Mouse (Mus musculus) lung, embryonic 16.5 days (tissue): ENCODE results near the gene Acp5. TPM values are rescaled to one million over a fixed set of nuclear protein-coding genes. Genes with fewer than 3 reads are reported as not detected.
"Not testable (repeated sequence)": the region's sequence is repeated elsewhere in the genome, so short reads cannot be mapped to it uniquely, and the experiment has no call there.

ENCODE experiments used
- ATAC-seq: fragments of 200-750 bp; cut with Nextera tagmentation; 2 replicates; pipeline ENCODE4 v1.8.0; 2017; ENCODE audit warnings: low read depth, mild to moderate bottlenecking, moderate library complexity
- H3K27ac ChIP-seq: fragments of 300-500 bp; sonication (generic); 2 replicates; pipeline ENCODE4 v1.5.1; 2014; ENCODE audit warnings: mild to moderate bottlenecking, control low read depth, low read length
- H3K27me3 ChIP-seq: fragments of 300-500 bp; sonication (generic); 2 replicates; pipeline ENCODE4 v1.6.1; 2014; ENCODE audit warnings: low read depth, low read length, mixed read lengths; ENCODE audit not compliant: control insufficient read depth, insufficient read depth
- H3K36me3 ChIP-seq: fragments of 300-500 bp; sonication (generic); 2 replicates; pipeline ENCODE4 v1.6.1; 2014; ENCODE audit warnings: low read length; ENCODE audit not compliant: control insufficient read depth, insufficient read depth
- H3K4me1 ChIP-seq: fragments of 300-500 bp; sonication (generic); replicated peaks from 2 replicates; pipeline ENCODE4 v1.6.1; 2014; ENCODE audit warnings: low read length, mixed read lengths; ENCODE audit not compliant: control insufficient read depth, insufficient read depth
- H3K4me2 ChIP-seq: fragments of 300-500 bp; sonication (generic); 2 replicates; pipeline ENCODE4 v1.6.1; 2014; ENCODE audit warnings: low read depth, low read length, control low read depth
- H3K4me3 ChIP-seq: fragments of 300-500 bp; sonication (generic); 2 replicates; pipeline ENCODE4 v1.5.1; 2014; ENCODE audit warnings: mild to moderate bottlenecking, low read length, control low read depth
- H3K9ac ChIP-seq: fragments of 300-500 bp; sonication (generic); 2 replicates; pipeline ENCODE4 v1.6.1; 2014; ENCODE audit warnings: low read length, control low read depth
- H3K9me3 ChIP-seq: fragments of 300-500 bp; sonication (generic); 2 replicates; pipeline ENCODE4 v1.6.1; 2016; ENCODE audit warnings: low read length; ENCODE audit not compliant: control insufficient read depth
- WGBS: fragments of 180-500 bp; shearing (Covaris S2); extraction: QIAGEN DNeasy Blood & Tissue Kit; methylation state at CpG from one replicate; pipeline ENCODE4 v1.1.7; 2014; 5-methylcytosine and 5-hydroxymethylcytosine counted together
- polyA plus RNA-seq: library from polyadenylated mRNA; unstranded; fragments of >200 nt; fragmentation: Nextera tagmentation; extraction: Ambion mirVana; gene quantifications from 2 replicates; pipeline ENCODE4 v1.2.1, GENCODE M21; 2015

Gene Acp5
- polyA plus RNA-seq, 1 experiment from 2014 or later: 10.2 TPM

DNA sequence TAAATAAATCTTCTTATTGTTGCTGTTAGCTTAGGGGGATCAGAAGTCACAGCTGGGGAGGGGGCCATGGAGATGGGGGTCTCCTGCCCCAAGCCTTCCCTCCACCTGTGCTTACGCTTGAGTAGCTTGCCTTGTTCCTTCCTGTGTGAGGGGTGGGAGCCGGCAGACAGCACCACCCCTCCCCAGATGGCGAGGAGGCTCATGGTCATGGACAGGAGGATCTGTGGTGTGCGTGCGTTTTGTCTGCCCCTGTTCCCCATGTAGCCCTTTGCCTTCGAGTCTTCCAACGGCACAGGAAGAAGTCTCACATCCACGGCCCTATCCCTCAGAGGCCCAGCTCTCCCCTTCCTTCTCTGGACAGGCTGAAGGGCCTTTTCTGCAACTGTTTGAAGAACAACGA, 26.8 kb upstream of the Acp5 start:
- H3K4me1 ChIP-seq: peaks cover 6% of the 10 kb centered on the region
- no peak overlapping the region for H3K4me2 ChIP-seq
- no peaks in the 10 kb centered on the region for H3K27me3 ChIP-seq
- H3K36me3 ChIP-seq: peaks cover 2% of the 10 kb centered on the region; the same call in 1 of the 2 replicates
- no peak overlapping the region for H3K27ac ChIP-seq
- H3K9ac ChIP-seq: no peak overlapping the region
- no peak overlapping the region for H3K4me3 ChIP-seq
- peaks cover 4% of the 10 kb centered on the region; the same call in 1 of the 2 replicates for H3K9me3 ChIP-seq
- 72% methylated on average over 9 of the region's 9 CpGs for WGBS
- ATAC-seq: no peak

DNA sequence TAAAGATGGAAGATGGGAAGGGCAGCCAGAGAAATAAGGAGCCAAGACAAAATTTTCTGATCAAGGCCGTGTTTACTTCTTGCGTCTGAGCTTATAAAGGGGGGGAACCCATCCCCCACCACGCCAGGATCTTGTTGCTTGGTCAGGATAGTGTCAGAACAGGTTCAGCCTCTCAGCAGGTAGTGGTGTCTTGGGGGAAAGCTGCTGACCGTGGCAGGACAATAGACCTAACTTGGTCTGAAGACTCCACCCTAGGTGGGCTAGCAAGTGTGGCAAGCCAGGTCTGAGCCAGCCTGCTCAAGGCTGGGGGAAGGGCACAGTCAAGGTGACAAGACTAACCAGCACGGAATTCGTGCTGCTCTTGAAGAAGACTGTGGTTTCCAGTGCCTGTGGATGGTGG, 25.8 kb upstream of the Acp5 start:
- no peak for ATAC-seq
- no peaks in the 10 kb centered on the region for H3K9me3 ChIP-seq
- 25% methylated on average over 6 of the region's 6 CpGs for WGBS
- no peak overlapping the region for H3K4me2 ChIP-seq
- no peaks in the 10 kb centered on the region for H3K27me3 ChIP-seq
- no peak overlapping the region for H3K27ac ChIP-seq
- no peak overlapping the region for H3K4me3 ChIP-seq
- H3K9ac ChIP-seq: no peak overlapping the region
- H3K4me1 ChIP-seq: peaks cover 9% of the 10 kb centered on the region
- peaks cover 2% of the 10 kb centered on the region; the same call in 1 of the 2 replicates for H3K36me3 ChIP-seq

DNA sequence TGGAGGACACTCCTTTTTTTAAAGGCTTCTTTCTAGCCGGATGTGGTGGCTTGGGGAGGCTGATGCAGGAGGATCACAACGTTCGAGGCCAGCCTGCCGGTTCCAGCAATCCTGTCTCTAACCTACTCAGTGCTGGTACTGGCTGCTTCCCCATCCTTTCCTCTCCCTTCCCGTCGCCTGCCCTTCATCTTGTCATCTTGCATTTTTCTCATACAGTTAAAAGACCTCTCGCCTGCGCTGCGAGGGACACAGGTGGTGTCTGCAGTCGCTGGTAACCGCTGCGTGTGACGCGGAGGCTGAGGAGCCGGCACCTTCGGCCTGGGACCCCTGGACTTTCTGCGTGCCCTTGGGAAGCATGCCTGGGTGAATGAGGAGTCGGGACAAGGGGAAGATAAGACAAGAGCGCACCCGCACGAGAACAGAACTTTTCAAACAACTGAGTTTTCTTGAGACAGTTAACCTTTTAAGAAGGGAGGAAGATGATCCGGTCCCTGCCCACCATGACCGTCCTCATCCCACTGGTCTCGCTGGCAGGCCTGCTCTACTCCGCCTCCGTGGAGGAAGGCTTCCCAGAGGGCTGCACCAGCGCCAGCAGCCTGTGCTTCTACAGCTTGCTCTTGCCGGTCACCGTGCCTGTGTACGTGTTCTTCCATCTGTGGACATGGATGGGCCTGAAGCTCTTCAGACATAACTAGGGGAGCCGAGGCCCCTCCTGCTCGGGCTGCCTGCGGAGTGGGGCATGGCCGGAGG, 22.2 kb upstream of the Acp5 start:
- H3K4me3 ChIP-seq: peak overlapping the region; percentile 77
- WGBS: 58% methylated on average over 34 of the region's 34 CpGs
- ATAC-seq: no peak

DNA sequence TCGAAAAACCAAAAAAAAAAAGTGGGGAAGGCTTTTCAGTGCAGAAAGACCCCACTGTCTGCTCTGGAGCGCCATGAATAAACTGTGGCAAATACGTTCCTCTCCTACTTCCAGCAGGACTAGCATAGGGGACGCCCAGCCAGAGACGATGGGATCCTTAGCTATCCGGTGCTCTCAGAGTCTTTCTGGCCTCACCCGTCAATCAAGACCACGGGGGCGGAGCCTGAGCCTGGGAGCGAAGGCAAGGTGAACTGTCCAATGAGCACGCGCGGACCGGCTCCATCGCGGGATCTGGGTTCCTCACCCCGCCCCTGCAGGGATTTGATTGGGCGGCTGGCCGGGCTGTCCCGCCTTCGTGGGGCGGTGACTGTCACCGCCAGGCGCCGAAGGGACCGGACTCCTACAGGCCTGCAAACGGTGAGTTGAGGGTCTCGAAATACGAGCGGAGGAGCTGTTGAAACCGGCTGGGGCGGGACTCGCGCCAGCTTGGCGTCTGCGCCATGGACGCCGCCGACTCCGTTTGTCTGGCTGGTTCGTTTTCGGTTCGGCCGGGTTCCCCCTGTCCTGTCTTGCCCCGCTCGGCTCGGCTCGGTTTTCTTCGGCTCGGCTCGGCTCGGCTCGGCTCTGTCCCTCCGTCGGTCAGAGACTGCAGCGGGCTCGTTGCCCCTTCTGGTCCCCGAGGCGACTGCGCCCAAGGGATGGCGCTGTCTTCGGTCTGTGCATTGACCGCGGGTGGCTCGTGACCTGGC, 21.2 kb upstream of the Acp5 start, which contains the start of gene Pigyl:
Pigyl (plus strand) TSS at position 350 of the 749 bp plus-strand sequence.
- 1% methylated on average over 65 of the region's 65 CpGs for whole genome bisulfite sequencing
- Histone ChIP-seq H3K4me3 (peak within 1 kb of the TSS; percentile 77), H3K9me3 (no peaks in the 10 kb centered on the region), H3K4me1 (peaks cover 14% of the 10 kb centered on the region), H3K9ac (peak within 1 kb of the TSS; percentile 90), H3K27ac (peak within 1 kb of the TSS; percentile 92), H3K4me2 (peak within 1 kb of the TSS; percentile 89), H3K27me3 (no peaks in the 10 kb centered on the region), H3K36me3 (peaks cover 2% of the 10 kb centered on the region; the same call in 1 of the 2 replicates)
- ATAC-seq: peak; percentile 99

More for the DNA sequence above, 22.2 kb upstream of the Acp5 start:
- Histone ChIP-seq H3K9me3 (no peaks in the 10 kb centered on the region), H3K4me2 (peak overlapping the region; percentile 89), H3K27me3 (no peaks in the 10 kb centered on the region), H3K36me3 (peaks cover 2% of the 10 kb centered on the region; the same call in 1 of the 2 replicates), H3K9ac (peak overlapping the region; percentile 90), H3K27ac (no peak overlapping the region), H3K4me1 (peaks cover 14% of the 10 kb centered on the region)

DNA sequence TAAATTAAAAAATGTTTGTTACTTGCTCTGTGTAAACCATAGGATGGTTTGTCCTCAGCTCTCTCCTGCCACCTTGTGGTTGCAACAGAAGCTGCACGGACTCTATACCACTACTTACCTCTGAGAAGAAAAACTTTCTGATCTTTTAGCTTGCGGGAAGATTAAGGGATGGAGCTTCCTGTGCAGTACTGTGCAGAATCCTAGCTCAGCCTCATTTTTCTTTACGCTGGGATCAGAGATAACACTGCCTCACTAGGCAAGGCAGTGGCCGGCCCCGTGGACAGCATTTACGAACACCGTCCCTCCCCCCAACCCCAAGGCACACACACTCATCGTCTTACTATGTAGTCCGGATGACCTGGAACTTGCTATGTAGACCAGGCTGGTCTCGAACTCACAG, 20.1 kb upstream of the Acp5 start:
- peaks cover 2% of the 10 kb centered on the region; the same call in 1 of the 2 replicates for H3K36me3 ChIP-seq
- peak overlapping the region; percentile 58 for H3K4me2 ChIP-seq
- H3K27ac ChIP-seq: no peak overlapping the region
- peak overlapping the region; percentile 54; the same call in 1 of the 2 replicates for H3K9ac ChIP-seq
- no peaks in the 10 kb centered on the region for H3K27me3 ChIP-seq
- no peaks in the 10 kb centered on the region for H3K9me3 ChIP-seq
- ATAC-seq: peak; percentile 10; the same call in 1 of the 2 replicates
- H3K4me1 ChIP-seq: peaks cover 14% of the 10 kb centered on the region
- 14% methylated on average over 10 of the region's 10 CpGs for WGBS
- H3K4me3 ChIP-seq: peak overlapping the region; percentile 77

DNA sequence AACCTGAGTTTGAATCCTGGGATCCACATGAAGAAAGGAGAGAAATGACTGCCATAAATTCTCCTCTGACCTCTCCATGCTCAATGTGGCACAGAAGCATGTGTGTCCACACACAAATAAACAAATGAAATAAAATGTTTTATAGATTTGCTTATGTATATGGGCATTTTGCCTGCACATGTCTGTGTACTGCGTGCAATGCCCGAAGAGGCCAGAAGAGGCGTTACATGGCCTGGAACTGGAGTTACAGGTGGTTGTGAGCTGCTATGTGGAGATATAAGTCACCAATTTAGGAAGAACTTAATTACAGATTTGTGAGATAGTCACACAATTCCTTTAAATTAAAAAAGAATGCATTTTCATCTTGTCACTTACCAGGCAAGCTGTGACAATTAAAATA, 18.3 kb upstream of the Acp5 start:
- Histone ChIP-seq H3K9me3 (no peaks in the 10 kb centered on the region), H3K4me2 (no peak overlapping the region), H3K36me3 (peaks cover 2% of the 10 kb centered on the region; the same call in 1 of the 2 replicates), H3K9ac (no peak overlapping the region), H3K4me1 (peaks cover 14% of the 10 kb centered on the region), H3K27ac (no peak overlapping the region), H3K4me3 (no peak overlapping the region), H3K27me3 (no peaks in the 10 kb centered on the region)
- no peak for ATAC-seq
- 85% methylated on average over 3 of the region's 3 CpGs for WGBS

DNA sequence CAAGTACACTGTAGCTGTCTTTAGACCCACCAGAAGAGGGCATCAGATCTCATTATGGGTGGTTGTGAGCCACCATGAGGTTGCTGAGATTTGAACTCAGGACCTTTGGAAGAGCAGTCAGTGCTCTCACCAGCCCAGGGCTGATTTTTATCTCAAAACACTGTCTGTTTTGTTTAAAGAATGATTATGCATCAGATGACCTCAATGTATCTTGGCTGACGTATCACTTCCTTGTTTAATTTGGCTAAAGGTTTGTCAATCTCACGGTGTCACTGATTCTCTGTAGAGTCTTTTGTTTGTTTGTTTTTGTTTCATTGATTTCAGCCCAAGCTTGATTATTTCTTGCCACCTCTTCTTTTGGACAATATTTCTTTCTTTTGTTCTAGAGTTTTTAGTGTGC, 15.4 kb upstream of the Acp5 start:
- no peak overlapping the region for H3K4me2 ChIP-seq
- H3K36me3 ChIP-seq: no peaks in the 10 kb centered on the region
- no peak overlapping the region for H3K27ac ChIP-seq
- peaks cover 3% of the 10 kb centered on the region; the same call in 1 of the 2 replicates for H3K4me1 ChIP-seq
- peaks cover 3% of the 10 kb centered on the region; the same call in 1 of the 2 replicates for H3K9me3 ChIP-seq
- 66% methylated on average over 2 of the region's 2 CpGs for WGBS
- no peak overlapping the region for H3K4me3 ChIP-seq
- H3K27me3 ChIP-seq: no peaks in the 10 kb centered on the region
- H3K9ac ChIP-seq: no peak overlapping the region
- no peak for ATAC-seq

DNA sequence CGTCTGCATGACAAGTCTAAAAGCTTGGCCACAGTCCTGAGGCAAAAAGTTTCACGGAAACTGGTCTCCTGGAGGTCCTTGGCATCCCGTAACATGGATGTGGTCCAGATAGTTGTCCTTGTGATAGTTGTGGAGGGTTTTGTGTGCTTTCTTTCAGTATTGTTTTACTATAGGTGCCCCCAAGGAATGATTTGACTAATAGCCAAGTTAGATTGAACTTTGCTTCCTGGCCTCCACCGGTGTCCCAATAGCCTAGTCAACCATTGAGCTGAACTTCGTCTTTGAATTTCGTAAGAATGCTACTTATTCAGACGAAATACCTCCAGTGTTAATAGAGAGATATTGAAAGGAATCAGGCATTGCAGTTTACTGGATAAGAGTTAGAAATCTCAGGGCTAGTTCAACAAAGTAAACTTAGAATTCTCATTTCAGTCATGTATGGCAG, 14.8 kb upstream of the Acp5 start:
- not testable (repeated sequence) for ATAC-seq, H3K9ac ChIP-seq, H3K4me2 ChIP-seq, H3K36me3 ChIP-seq, H3K9me3 ChIP-seq, H3K27me3 ChIP-seq, H3K27ac ChIP-seq, H3K4me3 ChIP-seq, H3K4me1 ChIP-seq
- WGBS: 78% methylated on average over 7 of the region's 7 CpGs
